Mouse (Mus musculus): ENCODE results near the gene Hdac10.

The Hdac10 gene

GRCm38 (mm10) chr15:89147895-89148294 is 19.4 kb upstream of the Hdac10 start:
- DNase-seq: no peak

- DNase-seq: no peak
These were observed 19.0 kb upstream of the Hdac10 start for GRCm38 (mm10) chr15:89147456-89147855.

- no peak for DNase-seq
These were observed 18.5 kb upstream of the Hdac10 start for GRCm38 (mm10) chr15:89147024-89147423.

- no peak for DNase-seq
These were observed 18.0 kb upstream of the Hdac10 start for GRCm38 (mm10) chr15:89146537-89146936.

GRCm38 (mm10) chr15:89145813-89146350 is 17.4 kb upstream of the Hdac10 start:
- DNase-seq: no peak

- DNase-seq: no peak
These were observed 16.5 kb upstream of the Hdac10 start for GRCm38 (mm10) chr15:89144965-89145364.

- DNase-seq: no peak
These were observed 14.6 kb upstream of the Hdac10 start for GRCm38 (mm10) chr15:89143134-89143533.

GRCm38 (mm10) chr15:89141905-89142304 is 13.4 kb upstream of the Hdac10 start:
- no peak for DNase-seq

- DNase-seq: no peak
These were observed 12.9 kb upstream of the Hdac10 start for GRCm38 (mm10) chr15:89141443-89141842.

GRCm38 (mm10) chr15:89140659-89141252 is 12.3 kb upstream of the Hdac10 start, which contains the start of gene Mapk12:
TSS of gene Mapk12 (minus strand) at chr15:89140703.
- DNase-seq: peak; percentile 59

GRCm38 (mm10) chr15:89140048-89140658 is 11.7 kb upstream of the Hdac10 start:
- peak; percentile 56 for DNase-seq

- no peak for DNase-seq
These were observed 10.0 kb upstream of the Hdac10 start for GRCm38 (mm10) chr15:89138531-89138930.

GRCm38 (mm10) chr15:89138046-89138405 is 9.5 kb upstream of the Hdac10 start:
- DNase-seq: no peak

GRCm38 (mm10) chr15:89137378-89138045 is 9.0 kb upstream of the Hdac10 start:
- DNase-seq: no peak

GRCm38 (mm10) chr15:89136461-89137155 is 8.1 kb upstream of the Hdac10 start:
- DNase-seq: no peak

- DNase-seq: no peak
These were observed 2.8 kb upstream of the Hdac10 start for GRCm38 (mm10) chr15:89131316-89131715.

- DNase-seq: no peak
These were observed 1.7 kb upstream of the Hdac10 start for GRCm38 (mm10) chr15:89130245-89130644.

- no peak for DNase-seq
These were observed 1.0 kb downstream of the Hdac10 start for GRCm38 (mm10) chr15:89127364-89127940.

GRCm38 (mm10) chr15:89126622-89127021 is 1.9 kb downstream of the Hdac10 start:
- DNase-seq: peak; percentile 48

GRCm38 (mm10) chr15:89125351-89125750 is 3.1 kb downstream of the Hdac10 start:
- DNase-seq: no peak

- DNase-seq: no peak
These were observed 4.2 kb downstream of the Hdac10 start for GRCm38 (mm10) chr15:89124312-89124711.

GRCm38 (mm10) chr15:89123595-89123994 is 4.9 kb downstream of the Hdac10 start:
- DNase-seq: no peak
